Mouse (Mus musculus): ENCODE results near the gene Gm20696.

DNA sequence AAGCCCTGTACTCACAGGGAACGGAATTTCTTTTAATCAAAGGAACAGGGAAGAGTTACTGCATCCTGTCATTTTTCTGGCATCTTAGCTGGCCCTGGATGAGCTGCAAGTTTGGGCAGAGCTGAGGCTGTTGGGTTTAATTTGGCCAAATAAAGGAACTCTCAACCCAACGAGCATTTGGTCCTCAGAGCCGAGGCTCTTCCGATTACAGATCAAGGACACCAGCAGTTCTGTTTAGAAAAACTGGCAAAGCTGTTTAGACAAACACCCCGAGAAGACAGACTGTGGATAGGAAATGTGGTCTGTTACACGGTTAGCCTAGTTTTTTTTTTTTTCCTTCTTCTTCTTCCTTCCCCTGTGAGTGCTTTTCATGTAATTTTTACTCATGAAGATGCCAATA is 302.1 kb downstream of the Gm20696 start:
- no peak for TF ChIP-seq CTCF (IDR thresholded peaks at IDR 0.05; ENCODE audit: borderline replicate concordance, insufficient read depth, low read depth, low read length)
- TF ChIP-seq POLR2A (IDR thresholded peaks at IDR 0.05; ENCODE audit: borderline replicate concordance, insufficient read depth, low read length), result no peak

Measured in cerebellum, adult 2 months (tissue).